Mouse (Mus musculus) neural tube, embryonic 11.5 days (tissue): ENCODE measurements around the gene Prelid3b. TPM values are rescaled to one million over a fixed set of nuclear protein-coding genes. Genes with fewer than 3 reads are reported as not detected.
A peak's percentile ranks its signal among the peaks of the same experiment; 100 is the strongest.

Source experiments
- ATAC-seq: fragments of 200-750 bp; cut with Nextera tagmentation; 2 replicates; pipeline ENCODE4 v1.8.0; 2017; ENCODE audit warnings: moderate number of reproducible peaks, mild to moderate bottlenecking, moderate TSS enrichment, moderate library complexity; ENCODE audit not compliant: insufficient read depth, low FRiP score, low TSS enrichment
- DNase-seq: peaks from one replicate; pipeline ENCODE4 v3.0.0-alpha.2; 2015; ENCODE audit warnings: low spot score
- H3K27ac ChIP-seq: fragments of 300-500 bp; sonication (generic); 2 replicates; pipeline ENCODE4 v1.5.1; 2014; ENCODE audit warnings: low read depth, mild to moderate bottlenecking, low read length
- H3K27me3 ChIP-seq: fragments of 300-500 bp; sonication (generic); 2 replicates; pipeline ENCODE4 v1.6.1; 2014; ENCODE audit warnings: mild to moderate bottlenecking, low read length, mixed read lengths; ENCODE audit not compliant: control insufficient read depth, insufficient read depth
- H3K36me3 ChIP-seq: fragments of 300-500 bp; sonication (generic); 2 replicates; pipeline ENCODE4 v1.6.1; 2014; ENCODE audit warnings: mild to moderate bottlenecking, low read length, moderate library complexity, mixed read lengths; ENCODE audit not compliant: control insufficient read depth, insufficient read depth
- H3K4me1 ChIP-seq: fragments of 300-500 bp; sonication (generic); 2 replicates; pipeline ENCODE4 v1.6.1; 2014; ENCODE audit warnings: low read length, mixed read lengths; ENCODE audit not compliant: control insufficient read depth, insufficient read depth
- H3K4me2 ChIP-seq: fragments of 300-500 bp; sonication (generic); 2 replicates; pipeline ENCODE4 v1.6.1; 2014; ENCODE audit warnings: low read depth, mild to moderate bottlenecking, moderate library complexity
- H3K4me3 ChIP-seq: fragments of 300-500 bp; sonication (generic); 2 replicates; pipeline ENCODE4 v1.5.1; 2014; ENCODE audit warnings: low read depth, low read length
- H3K9ac ChIP-seq: fragments of 300-500 bp; sonication (generic); 2 replicates; pipeline ENCODE4 v1.6.1; 2014; ENCODE audit warnings: mild to moderate bottlenecking, low read length
- H3K9me3 ChIP-seq: fragments of 300-500 bp; sonication (generic); 2 replicates; pipeline ENCODE4 v1.6.1; 2016; ENCODE audit warnings: low read length; ENCODE audit not compliant: control insufficient read depth
- WGBS: fragments of 180-500 bp; shearing (Covaris S2); extraction: QIAGEN DNeasy Blood & Tissue Kit; methylation state at CpG from one replicate; pipeline ENCODE4 v1.1.7; 2014; 5-methylcytosine and 5-hydroxymethylcytosine counted together
- polyA plus RNA-seq: library from polyadenylated mRNA; unstranded; fragments of >200 nt; fragmentation: Nextera tagmentation; extraction: Ambion mirVana; gene quantifications from 2 replicates; pipeline ENCODE4 v1.2.1, GENCODE M21; 2014

The Prelid3b gene
- polyA plus RNA-seq = 121 and 131 TPM in 2 replicates

- under 1% methylated on average over 48 of the region's 53 CpGs for WGBS
- DNase-seq = peak; percentile 100
- peak; percentile 98 for ATAC-seq
- no peaks in the 10 kb centered on the region for H3K27me3 ChIP-seq
- H3K4me2 ChIP-seq = peak within 1 kb of the TSS; percentile 73
- H3K4me3 ChIP-seq = peak within 1 kb of the TSS; percentile 61
- H3K27ac ChIP-seq = 0 out of 2 replicates have a peak within 1 kb of the TSS, but pooled peaks have one; percentile 53
- peak within 1 kb of the TSS; percentile 67 for H3K9ac ChIP-seq
- H3K9me3 ChIP-seq = no peaks in the 10 kb centered on the region
- H3K36me3 ChIP-seq = no peaks in the 10 kb centered on the region
- H3K4me1 ChIP-seq = peaks cover 4% of the 10 kb centered on the region; the same call in 1 of the 2 replicates
Observed at GRCm38 (mm10) chr2:174472818-174473549, at the start of gene Prelid3b. Gene Prelid3b (minus strand): TSS chr2:174473081.

- H3K4me3 ChIP-seq = no peak overlapping the region
- no peaks in the 10 kb centered on the region for H3K4me1 ChIP-seq
- DNase-seq = no peak
- H3K36me3 ChIP-seq = no peaks in the 10 kb centered on the region
- H3K27me3 ChIP-seq = no peaks in the 10 kb centered on the region
- H3K9me3 ChIP-seq = no peaks in the 10 kb centered on the region
- H3K4me2 ChIP-seq = no peak overlapping the region
- WGBS = 95% methylated on average over 3 of the region's 3 CpGs
- no peak overlapping the region for H3K27ac ChIP-seq
- H3K9ac ChIP-seq = no peak overlapping the region
- ATAC-seq = no peak
Observed at GRCm38 (mm10) chr2:174522134-174522533, 49.3 kb upstream of the Prelid3b start.

GRCm38 (mm10) chr2:174517141-174518079 is 44.5 kb upstream of the Prelid3b start:
- no peak for ATAC-seq
- no peaks in the 10 kb centered on the region for H3K9me3 ChIP-seq
- H3K4me3 ChIP-seq = no peak overlapping the region
- no peak for DNase-seq
- 70% methylated on average over 8 of the region's 8 CpGs for WGBS
- H3K27ac ChIP-seq = no peak overlapping the region
- no peaks in the 10 kb centered on the region for H3K27me3 ChIP-seq
- no peak overlapping the region for H3K4me2 ChIP-seq
- no peak overlapping the region for H3K9ac ChIP-seq
- H3K4me1 ChIP-seq = no peaks in the 10 kb centered on the region
- no peaks in the 10 kb centered on the region for H3K36me3 ChIP-seq

GRCm38 (mm10) chr2:174514887-174515286 is 42.0 kb upstream of the Prelid3b start:
- ATAC-seq (no peak), DNase-seq (no peak)
- Histone ChIP-seq H3K27ac (no peak overlapping the region), H3K4me1 (no peaks in the 10 kb centered on the region), H3K36me3 (no peaks in the 10 kb centered on the region), H3K27me3 (no peaks in the 10 kb centered on the region), H3K4me3 (no peak overlapping the region), H3K9ac (no peak overlapping the region), H3K4me2 (no peak overlapping the region), H3K9me3 (no peaks in the 10 kb centered on the region)
- 90% methylated on average over 4 of the region's 4 CpGs for WGBS

- Histone ChIP-seq H3K4me2 (no peak overlapping the region), H3K4me3 (no peak overlapping the region), H3K36me3 (no peaks in the 10 kb centered on the region), H3K9me3 (no peaks in the 10 kb centered on the region), H3K27ac (no peak overlapping the region), H3K4me1 (no peaks in the 10 kb centered on the region), H3K9ac (no peak overlapping the region), H3K27me3 (no peaks in the 10 kb centered on the region)
- 82% methylated on average over 5 of the region's 5 CpGs for WGBS
- ATAC-seq (no peak), DNase-seq (no peak)
Observed at GRCm38 (mm10) chr2:174513827-174514226, 40.9 kb upstream of the Prelid3b start.

- no peaks in the 10 kb centered on the region for H3K36me3 ChIP-seq
- ATAC-seq = no peak
- no peak for DNase-seq
- no peaks in the 10 kb centered on the region for H3K9me3 ChIP-seq
- WGBS = 92% methylated on average over 8 of the region's 8 CpGs
- H3K4me3 ChIP-seq = no peak overlapping the region
- H3K4me1 ChIP-seq = no peaks in the 10 kb centered on the region
- H3K4me2 ChIP-seq = no peak overlapping the region
- no peak overlapping the region for H3K27ac ChIP-seq
- no peak overlapping the region for H3K9ac ChIP-seq
- no peaks in the 10 kb centered on the region for H3K27me3 ChIP-seq
Observed at GRCm38 (mm10) chr2:174509825-174510224, 36.9 kb upstream of the Prelid3b start.

- H3K27ac ChIP-seq = no peak overlapping the region
- H3K4me3 ChIP-seq = no peak overlapping the region
- DNase-seq (no peak), ATAC-seq (no peak)
- no peaks in the 10 kb centered on the region for H3K27me3 ChIP-seq
- 80% methylated on average over 4 of the region's 4 CpGs for WGBS
- H3K9me3 ChIP-seq = no peaks in the 10 kb centered on the region
- H3K4me1 ChIP-seq = no peaks in the 10 kb centered on the region
- H3K4me2 ChIP-seq = no peak overlapping the region
- no peaks in the 10 kb centered on the region for H3K36me3 ChIP-seq
- H3K9ac ChIP-seq = no peak overlapping the region
Observed at GRCm38 (mm10) chr2:174507998-174508397, 35.1 kb upstream of the Prelid3b start.

GRCm38 (mm10) chr2:174502831-174503460 is 30.1 kb upstream of the Prelid3b start:
- no peak overlapping the region for H3K27ac ChIP-seq
- H3K4me2 ChIP-seq = no peak overlapping the region
- no peak overlapping the region for H3K4me3 ChIP-seq
- 87% methylated on average over 25 of the region's 25 CpGs for WGBS
- no peaks in the 10 kb centered on the region for H3K4me1 ChIP-seq
- ATAC-seq = no peak
- H3K9me3 ChIP-seq = no peaks in the 10 kb centered on the region
- DNase-seq = no peak
- H3K27me3 ChIP-seq = no peaks in the 10 kb centered on the region
- no peaks in the 10 kb centered on the region for H3K36me3 ChIP-seq
- H3K9ac ChIP-seq = no peak overlapping the region
